Mouse (Mus musculus): Measurements from ENCODE around the gene Cracr2a. TPM values are rescaled to one million over a fixed set of nuclear protein-coding genes. Genes with fewer than 3 reads are reported as not detected.
A peak's percentile ranks its signal among the peaks of the same experiment; 100 is the strongest.
"Not testable (repeated sequence)": the region's sequence is repeated elsewhere in the genome, so short reads cannot be mapped to it uniquely, and the experiment has no call there.

Gene Cracr2a
- 1 to 10 TPM; 1.9 to 3.0 TPM for total RNA-seq (2021)
- 0.66 and 1.0 TPM in 2 replicates for polyA plus RNA-seq (2012; rRNA removed)
- long read RNA-seq: 0 reads

GRCm38 (mm10) chr6:127561231-127562020 is at the start of gene Cracr2a:
Cracr2a (plus strand) TSS chr6:127561338.
- DNase-seq: peak; percentile 91

- DNase-seq: not testable (repeated sequence)
Measured at GRCm38 (mm10) chr6:127513776-127514175, 47.4 kb upstream of the Cracr2a start.

- DNase-seq: no peak
Measured at GRCm38 (mm10) chr6:127521176-127521575, 40.0 kb upstream of the Cracr2a start.

- no peak for DNase-seq
Measured at GRCm38 (mm10) chr6:127522326-127522725, 38.8 kb upstream of the Cracr2a start.

GRCm38 (mm10) chr6:127524442-127524841 is 36.7 kb upstream of the Cracr2a start:
- peak; percentile 67 for DNase-seq

GRCm38 (mm10) chr6:127528625-127529024 is 32.5 kb upstream of the Cracr2a start:
- no peak for DNase-seq

- DNase-seq: peak; percentile 97
Measured at GRCm38 (mm10) chr6:127529451-127529850, 31.7 kb upstream of the Cracr2a start.

GRCm38 (mm10) chr6:127530206-127530605 is 30.9 kb upstream of the Cracr2a start:
- no peak for DNase-seq

GRCm38 (mm10) chr6:127531412-127532205 is 29.5 kb upstream of the Cracr2a start:
- no peak for DNase-seq

- DNase-seq: no peak
Measured at GRCm38 (mm10) chr6:127532304-127532703, 28.8 kb upstream of the Cracr2a start.

- no peak for DNase-seq
Measured at GRCm38 (mm10) chr6:127533766-127534165, 27.4 kb upstream of the Cracr2a start.

GRCm38 (mm10) chr6:127537035-127537434 is 24.1 kb upstream of the Cracr2a start:
- no peak for DNase-seq

- DNase-seq: no peak
Measured at GRCm38 (mm10) chr6:127538118-127538517, 23.0 kb upstream of the Cracr2a start.

- DNase-seq: no peak
Measured at GRCm38 (mm10) chr6:127539226-127539625, 21.9 kb upstream of the Cracr2a start.

GRCm38 (mm10) chr6:127539659-127540058 is 21.5 kb upstream of the Cracr2a start:
- DNase-seq: no peak

- DNase-seq: no peak
Measured at GRCm38 (mm10) chr6:127540517-127540916, 20.6 kb upstream of the Cracr2a start.

GRCm38 (mm10) chr6:127541617-127542374 is 19.3 kb upstream of the Cracr2a start:
- peak; percentile 63 for DNase-seq

- DNase-seq: peak; percentile 80
Measured at GRCm38 (mm10) chr6:127546676-127547075, 14.5 kb upstream of the Cracr2a start.

GRCm38 (mm10) chr6:127552940-127553339 is 8.2 kb upstream of the Cracr2a start:
- no peak for DNase-seq

GRCm38 (mm10) chr6:127555553-127555952 is 5.6 kb upstream of the Cracr2a start:
- no peak for DNase-seq

GRCm38 (mm10) chr6:127560872-127561230 is 287 bp upstream of the Cracr2a start:
- DNase-seq: no peak

GRCm38 (mm10) chr6:127563511-127563910 is 2.4 kb downstream of the Cracr2a start:
- no peak for DNase-seq

Measured in adrenal gland, adult 2 months (tissue).